9 mouse cellular contexts compared by ENCODE assay signal in genomic region chr1:165684261-165685203, GRCm38 (mm10). TPM values are rescaled to one million over a fixed set of nuclear protein-coding genes. Genes with fewer than 3 reads are reported as not detected.
DNase-seq lines count a peak whose midpoint lies in the region; ATAC-seq and TF ChIP-seq lines count a peak whose summit lies in the region.
"Had no signal": no experiment of that assay in that cellular context is flagged by ENCODE, and none has a peak within 500 bp of the region (broad histone marks: within the 10 kb centered on the region; RNA-seq: fewer than 3 reads in every experiment).

No protein-coding gene starts in this region.

- H3K4me3 ChIP-seq in hindbrain, embryonic 10.5 days = no peak overlapping the region
- no peak overlapping the region for H3K4me3 ChIP-seq in hindbrain, embryonic 16.5 days (ENCODE audit: low read length)
- H3K4me3 ChIP-seq in heart, embryonic 14.5 days (ENCODE audit: control insufficient read depth in 1 of 2, insufficient read depth in 1 of 2, low read depth in 1 of 2, low read length in 2 of 2) = no peak overlapping the region
- no peak overlapping the region for H3K4me3 ChIP-seq in kidney, postnatal 0 days (replicated peaks; ENCODE audit: low read depth, low read length)

- no peak for ATAC-seq in hindbrain, embryonic 16.5 days
- ATAC-seq in heart, embryonic 14.5 days (ENCODE audit: insufficient number of reproducible peaks, insufficient read depth, low FRiP score, low read depth) = peak; percentile 86
- ATAC-seq in kidney, postnatal 0 days (replicated peaks; ENCODE audit: low FRiP score, low read depth) = peak; percentile 60; the same call in 1 of the 2 replicates

- no peak overlapping the region for H3K4me2 ChIP-seq in hindbrain, embryonic 16.5 days (ENCODE audit: low read length)
- H3K4me2 ChIP-seq in heart, embryonic 14.5 days (ENCODE audit: low read length) = peak overlapping the region; percentile 31
- H3K4me2 ChIP-seq in kidney, postnatal 0 days (ENCODE audit: low read length) = no peak overlapping the region

- peaks cover 23% of the 10 kb centered on the region for H3K4me1 ChIP-seq in hindbrain, embryonic 10.5 days (replicated peaks)
- H3K4me1 ChIP-seq in hindbrain, embryonic 16.5 days (ENCODE audit: control insufficient read depth, insufficient read depth, low read depth, low read length) = no peaks in the 10 kb centered on the region
- H3K4me1 ChIP-seq in heart, embryonic 14.5 days (ENCODE audit: control insufficient read depth in 2 of 2, insufficient read depth in 2 of 2, low read length in 2 of 2) = peaks cover 65 to 98% of the 10 kb centered on the region in 2 experiments
- H3K4me1 ChIP-seq in kidney, postnatal 0 days (replicated peaks; ENCODE audit: insufficient read depth, low read length) = peaks cover 27% of the 10 kb centered on the region

- no peaks in the 10 kb centered on the region for H3K36me3 ChIP-seq in hindbrain, embryonic 10.5 days
- no peaks in the 10 kb centered on the region for H3K36me3 ChIP-seq in hindbrain, embryonic 16.5 days (ENCODE audit: control insufficient read depth, insufficient read depth, low read length)
- H3K36me3 ChIP-seq in heart, embryonic 14.5 days (ENCODE audit: control insufficient read depth, insufficient read depth, low read length) = peaks cover 35% of the 10 kb centered on the region
- H3K36me3 ChIP-seq in kidney, postnatal 0 days (ENCODE audit: insufficient read depth, low read length) = no peaks in the 10 kb centered on the region

- no peaks in the 10 kb centered on the region for H3K27me3 ChIP-seq in hindbrain, embryonic 10.5 days (ENCODE audit: insufficient read depth, poor library complexity, severe bottlenecking)
- H3K27me3 ChIP-seq in hindbrain, embryonic 16.5 days (replicated peaks; ENCODE audit: control insufficient read depth, insufficient read depth, low read length) = no peaks in the 10 kb centered on the region
- no peaks in the 10 kb centered on the region for H3K27me3 ChIP-seq in heart, embryonic 14.5 days (ENCODE audit: control insufficient read depth, insufficient read depth, low read length)
- no peaks in the 10 kb centered on the region for H3K27me3 ChIP-seq in kidney, postnatal 0 days (ENCODE audit: insufficient read depth, low read length)

- DNase-seq in hindbrain, embryonic 10.5 days (ENCODE audit: low spot score) = no peak
- DNase-seq in kidney, postnatal 0 days (ENCODE audit: low spot score) = peak; percentile 74
- peak; percentile 65 for DNase-seq in lung, postnatal 10 days
- no peak for DNase-seq in spleen, adult 12 weeks (ENCODE audit: low spot score)
- no peak for DNase-seq in cerebellum, postnatal 4 days (ENCODE audit: low spot score in 2 of 2)
- no peak for DNase-seq in spleen, postnatal 10 days (ENCODE audit: low spot score in 2 of 2)

- no peaks in the 10 kb centered on the region for H3K9me3 ChIP-seq in hindbrain, embryonic 10.5 days
- H3K9me3 ChIP-seq in hindbrain, embryonic 16.5 days (ENCODE audit: control insufficient read depth, low read length) = no peaks in the 10 kb centered on the region
- H3K9me3 ChIP-seq in heart, embryonic 14.5 days (ENCODE audit: control insufficient read depth, low read length) = no peaks in the 10 kb centered on the region
- H3K9me3 ChIP-seq in kidney, postnatal 0 days (replicated peaks; ENCODE audit: low read length) = no peaks in the 10 kb centered on the region

- H3K9ac ChIP-seq in hindbrain, embryonic 16.5 days (ENCODE audit: low read depth, low read length) = no peak overlapping the region
- peak overlapping the region; percentile 21; the same call in 1 of the 2 replicates for H3K9ac ChIP-seq in heart, embryonic 14.5 days (ENCODE audit: low read length)
- H3K9ac ChIP-seq in kidney, postnatal 0 days (ENCODE audit: low read depth, low read length) = no peak overlapping the region

- peak overlapping the region; percentile 2; the same call in 1 of the 2 replicates for H3K27ac ChIP-seq in hindbrain, embryonic 10.5 days
- no peak overlapping the region for H3K27ac ChIP-seq in hindbrain, embryonic 16.5 days (ENCODE audit: low read depth, low read length)
- peak overlapping the region; percentile 82 to 83 for H3K27ac ChIP-seq in heart, embryonic 14.5 days (replicated peaks in 1 of 2; ENCODE audit: control insufficient read depth in 1 of 2, insufficient read depth in 1 of 2, low read depth in 2 of 2, low read length in 2 of 2)
- H3K27ac ChIP-seq in kidney, postnatal 0 days = peak overlapping the region; percentile 57; the same call in 1 of the 2 replicates
- H3K27ac ChIP-seq: macrophage had no signal

- no peak for TF ChIP-seq CTCF in kidney, postnatal 0 days (IDR thresholded peaks at IDR 0.05; ENCODE audit: low read depth)

- 50% methylated on average over 15 of the region's 15 CpGs for WGBS in hindbrain, embryonic 10.5 days
- 60% methylated on average over 15 of the region's 15 CpGs for WGBS in hindbrain, embryonic 16.5 days
- 8% methylated on average over 15 of the region's 15 CpGs for WGBS in heart, embryonic 14.5 days
- WGBS in kidney, postnatal 0 days = 58% methylated on average over 15 of the region's 15 CpGs

RNA-seq across cellular contexts. Expression of gene Rcsd1, which starts 25.0 kb away (rescaled TPM):
- 11.2 and 11.4 TPM in 2 replicates for polyA plus RNA-seq in hindbrain, embryonic 10.5 days (2016; fragmentation: Nextera tagmentation; extraction: Ambion mirVana)
- polyA plus RNA-seq in hindbrain, embryonic 16.5 days (2015; fragmentation: Nextera tagmentation; extraction: Ambion mirVana) = 9.5 and 12.5 TPM in 2 replicates
- polyA plus RNA-seq in heart, embryonic 14.5 days (2014; fragmentation: Nextera tagmentation; extraction: Ambion mirVana) = 81.2 and 86.3 TPM in 2 replicates
- 53.7 and 57.5 TPM in 2 replicates for polyA plus RNA-seq in kidney, postnatal 0 days (2015; fragmentation: Nextera tagmentation; extraction: Ambion mirVana)

RNA-seq across cellular contexts. Expression of gene Mpzl1, which starts 50.2 kb away (rescaled TPM):
- polyA plus RNA-seq in hindbrain, embryonic 10.5 days (2016; fragmentation: Nextera tagmentation; extraction: Ambion mirVana) = 119 and 136 TPM in 2 replicates
- polyA plus RNA-seq in hindbrain, embryonic 16.5 days (2015; fragmentation: Nextera tagmentation; extraction: Ambion mirVana) = 163 and 169 TPM in 2 replicates
- polyA plus RNA-seq in heart, embryonic 14.5 days (2014; fragmentation: Nextera tagmentation; extraction: Ambion mirVana) = 121 TPM in 2 replicates
- 186 and 191 TPM in 2 replicates for polyA plus RNA-seq in kidney, postnatal 0 days (2015; fragmentation: Nextera tagmentation; extraction: Ambion mirVana)

Comparison
In these comparisons a context has a peak if more than half of its experiments do, and no peak if none do; other contexts are left out.
1. DNase-seq: peak in kidney, postnatal 0 days (single experiment) and lung, postnatal 10 days (single experiment); none in hindbrain, embryonic 10.5 days (single experiment), spleen, adult 12 weeks (single experiment), cerebellum, postnatal 4 days (0 of 2) and spleen, postnatal 10 days (0 of 2).